Mouse (Mus musculus) intestine, embryonic 15.5 days (tissue): ENCODE measurements at regions not wholly inside any gene's neighbourhood (a gene's known extent, or its start where the extent isn't known, plus 50 kb on each side); places are given as distances from the start of the nearest gene placed in this dataset.

Experiments
- ATAC-seq: fragments of 200-750 bp; cut with Nextera tagmentation; 2 replicates; pipeline ENCODE4 v1.8.0; 2017; ENCODE audit warnings: moderate TSS enrichment, moderate library complexity
- H3K27ac ChIP-seq: fragments of 300-500 bp; sonication (generic); 2 replicates; pipeline ENCODE4 v1.5.1; 2015; ENCODE audit warnings: mild to moderate bottlenecking, inconsistent platforms
- H3K27me3 ChIP-seq: fragments of 300-500 bp; sonication (generic); replicated peaks from 2 replicates; pipeline ENCODE4 v1.6.1; 2015; ENCODE audit warnings: inconsistent platforms
- H3K36me3 ChIP-seq: fragments of 300-500 bp; sonication (generic); 2 replicates; pipeline ENCODE4 v1.6.1; 2015; ENCODE audit warnings: inconsistent platforms
- H3K4me1 ChIP-seq: fragments of 300-500 bp; sonication (generic); replicated peaks from 2 replicates; pipeline ENCODE4 v1.6.1; 2015; ENCODE audit warnings: inconsistent platforms
- H3K4me2 ChIP-seq: fragments of 300-500 bp; sonication (generic); replicated peaks from 2 replicates; pipeline ENCODE4 v1.6.1; 2015; ENCODE audit warnings: mild to moderate bottlenecking, inconsistent platforms
- H3K4me3 ChIP-seq: fragments of 300-500 bp; sonication (generic); replicated peaks from 2 replicates; pipeline ENCODE4 v1.5.1; 2015; ENCODE audit warnings: inconsistent platforms
- H3K9ac ChIP-seq: fragments of 300-500 bp; sonication (generic); 2 replicates; pipeline ENCODE4 v1.6.1; 2015; ENCODE audit warnings: inconsistent platforms
- H3K9me3 ChIP-seq: fragments of 300-500 bp; sonication (generic); 2 replicates; pipeline ENCODE4 v1.6.1; 2016; ENCODE audit warnings: inconsistent platforms
- WGBS: fragments of 180-500 bp; shearing (Covaris S2); methylation state at CpG from one replicate; pipeline ENCODE4 v1.1.7; 2015; 5-methylcytosine and 5-hydroxymethylcytosine counted together

- no peak overlapping the region for H3K27ac ChIP-seq
- WGBS = 76% methylated on average over 3 of the region's 3 CpGs
- no peaks in the 10 kb centered on the region for H3K27me3 ChIP-seq
- H3K36me3 ChIP-seq = no peaks in the 10 kb centered on the region
- no peak overlapping the region for H3K9ac ChIP-seq
- H3K4me3 ChIP-seq = no peak overlapping the region
- no peaks in the 10 kb centered on the region for H3K4me1 ChIP-seq
- H3K9me3 ChIP-seq = no peaks in the 10 kb centered on the region
- H3K4me2 ChIP-seq = no peak overlapping the region
- ATAC-seq = no peak
These were observed 343.3 kb upstream of the Ctso start for GRCm38 (mm10) chr3:81589109-81589508.

DNA sequence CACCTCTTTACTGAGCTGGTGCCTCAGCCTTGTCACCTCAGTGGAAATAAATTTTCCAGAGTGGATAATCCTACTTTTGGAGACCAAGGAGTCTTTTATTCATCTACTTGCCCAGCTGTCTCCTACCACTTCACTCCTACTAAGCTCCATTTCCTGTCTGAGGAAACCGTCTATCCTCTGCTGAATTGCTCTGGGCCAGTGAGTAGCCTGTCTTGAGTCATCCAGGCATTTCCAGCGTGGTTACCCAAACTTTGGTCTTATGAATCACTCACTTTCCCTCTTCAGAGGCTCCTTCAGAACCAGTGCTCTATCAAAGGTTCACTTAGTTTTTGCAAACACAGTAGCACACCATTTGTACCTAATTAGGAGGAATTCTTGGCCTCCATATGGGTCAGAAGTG, 303.2 kb upstream of the Ctso start:
- WGBS = 44% methylated on average over 2 of the region's 2 CpGs
- no peak for ATAC-seq
- no peak overlapping the region for H3K4me2 ChIP-seq

GRCm38 (mm10) chr3:81658490-81658889, 273.9 kb upstream of the Ctso start:
- Histone ChIP-seq H3K9me3 (no peaks in the 10 kb centered on the region), H3K36me3 (no peaks in the 10 kb centered on the region), H3K27me3 (no peaks in the 10 kb centered on the region), H3K4me2 (no peak overlapping the region), H3K4me1 (no peaks in the 10 kb centered on the region), H3K27ac (no peak overlapping the region), H3K9ac (no peak overlapping the region), H3K4me3 (no peak overlapping the region)
- WGBS = 45% methylated on average over 3 of the region's 3 CpGs
- no peak for ATAC-seq

More for the DNA sequence above, 303.2 kb upstream of the Ctso start:
- Histone ChIP-seq H3K36me3 (no peaks in the 10 kb centered on the region), H3K27me3 (no peaks in the 10 kb centered on the region), H3K4me3 (no peak overlapping the region), H3K4me1 (no peaks in the 10 kb centered on the region), H3K27ac (no peak overlapping the region), H3K9me3 (no peaks in the 10 kb centered on the region), H3K9ac (no peak overlapping the region)

DNA sequence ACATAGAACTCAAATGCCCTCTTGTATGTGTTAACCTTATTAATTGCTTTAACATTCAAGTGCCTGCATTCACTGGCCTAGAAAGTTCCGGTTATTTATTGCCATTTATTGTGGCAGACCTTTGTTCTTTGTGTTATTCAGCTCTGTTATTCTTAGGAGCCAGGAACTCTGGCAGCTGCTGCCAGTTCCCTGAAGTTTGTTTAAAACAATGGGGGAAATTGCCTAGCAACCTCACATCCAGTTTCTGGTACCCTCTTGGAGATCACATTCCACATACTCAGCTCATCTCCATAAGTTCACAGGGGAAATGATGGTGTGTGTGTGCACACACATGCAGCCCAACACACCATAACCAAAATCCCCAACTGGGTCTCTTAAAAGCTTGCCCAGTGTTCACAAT, 270.8 kb upstream of the Ctso start:
- Histone ChIP-seq H3K4me3 (no peak overlapping the region), H3K36me3 (no peaks in the 10 kb centered on the region), H3K9me3 (no peaks in the 10 kb centered on the region), H3K27ac (no peak overlapping the region), H3K4me2 (no peak overlapping the region), H3K4me1 (no peaks in the 10 kb centered on the region), H3K27me3 (no peaks in the 10 kb centered on the region), H3K9ac (no peak overlapping the region)
- WGBS = 16% methylated on average over 1 of the region's 1 CpGs
- peak; percentile 15; the same call in 1 of the 2 replicates for ATAC-seq

DNA sequence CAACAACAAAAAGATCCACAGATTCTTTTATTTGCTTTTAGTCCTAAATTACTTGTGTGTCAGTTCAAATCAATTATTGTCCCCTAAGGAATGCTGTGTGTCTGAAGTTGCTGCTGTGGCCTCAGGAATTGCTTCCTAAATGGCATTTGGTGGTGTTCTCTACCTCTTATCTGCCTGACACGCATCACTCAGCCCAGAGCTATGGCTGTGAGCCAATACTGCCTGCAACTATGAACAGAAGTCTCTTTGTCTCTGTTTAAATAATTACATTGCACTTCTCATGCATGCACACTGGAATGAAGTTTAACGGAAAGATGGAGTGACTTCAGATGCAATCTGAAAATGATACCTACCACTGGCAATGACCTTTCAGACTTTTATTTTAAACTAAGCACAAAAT, 266.1 kb upstream of the Ctso start:
- 65% methylated on average over 2 of the region's 2 CpGs for WGBS
- no peak overlapping the region for H3K9ac ChIP-seq
- no peaks in the 10 kb centered on the region for H3K9me3 ChIP-seq
- no peak for ATAC-seq
- H3K36me3 ChIP-seq = no peaks in the 10 kb centered on the region
- H3K27ac ChIP-seq = no peak overlapping the region
- H3K27me3 ChIP-seq = no peaks in the 10 kb centered on the region
- no peaks in the 10 kb centered on the region for H3K4me1 ChIP-seq
- no peak overlapping the region for H3K4me3 ChIP-seq
- no peak overlapping the region for H3K4me2 ChIP-seq

DNA sequence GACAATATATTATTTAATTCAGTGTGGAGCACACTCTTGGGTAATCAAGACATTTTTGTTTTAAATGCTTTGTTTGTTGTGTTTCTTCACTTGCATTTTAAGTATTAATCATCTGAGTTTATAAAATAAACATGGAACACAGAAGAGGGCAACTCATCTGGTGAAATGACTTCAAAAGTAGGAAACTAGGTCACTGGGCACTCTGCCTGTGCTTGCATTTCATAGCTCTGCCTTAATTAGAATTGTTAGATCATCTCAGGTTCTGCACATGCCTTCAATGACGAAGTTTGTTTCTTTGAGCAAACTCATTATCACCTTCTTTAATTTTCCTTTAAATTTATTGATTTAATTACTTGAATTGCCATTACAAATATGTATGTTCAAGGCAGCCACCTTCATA, 255.8 kb upstream of the Ctso start:
- no peaks in the 10 kb centered on the region for H3K36me3 ChIP-seq
- H3K27me3 ChIP-seq = no peaks in the 10 kb centered on the region
- H3K27ac ChIP-seq = no peak overlapping the region
- 83% methylated on average over 1 of the region's 1 CpGs for WGBS
- ATAC-seq = no peak
- no peak overlapping the region for H3K4me2 ChIP-seq
- no peaks in the 10 kb centered on the region for H3K9me3 ChIP-seq
- H3K9ac ChIP-seq = no peak overlapping the region
- no peak overlapping the region for H3K4me3 ChIP-seq
- H3K4me1 ChIP-seq = no peaks in the 10 kb centered on the region

DNA sequence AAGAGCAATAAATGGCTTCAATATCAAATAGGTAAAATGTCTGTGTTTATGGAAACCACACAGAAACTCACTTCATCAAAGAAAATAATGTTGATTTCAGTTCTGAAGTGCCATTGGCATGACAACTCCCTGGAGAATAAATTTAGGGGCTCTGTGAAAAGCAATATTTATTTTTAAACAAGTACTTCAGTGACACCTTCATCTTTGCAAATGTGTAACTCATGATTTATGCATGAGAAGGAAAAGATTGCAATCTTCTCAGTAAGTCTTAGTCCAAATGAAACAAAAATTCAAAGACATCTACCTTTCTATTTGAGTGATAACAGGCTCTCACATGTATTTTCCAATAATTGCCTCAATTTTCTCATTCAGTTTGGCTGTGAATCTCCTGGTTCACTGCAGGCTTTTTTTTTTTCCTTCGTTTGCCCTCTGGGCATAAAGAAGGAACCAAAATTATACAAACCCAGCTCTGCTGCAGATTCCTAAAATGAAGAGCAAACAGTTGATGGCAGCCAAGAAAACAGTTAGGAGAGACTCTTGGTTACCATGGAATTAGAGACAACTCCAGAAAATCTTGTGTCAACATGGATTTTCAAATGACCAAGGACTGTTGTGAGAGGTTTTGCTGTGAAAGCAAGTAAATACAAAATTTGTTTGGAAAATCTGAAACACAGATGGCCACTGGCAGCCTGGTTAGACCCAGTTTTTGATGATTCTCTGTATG, 230.3 kb upstream of the Ctso start:
- Histone ChIP-seq H3K4me1 (no peaks in the 10 kb centered on the region), H3K4me2 (no peak overlapping the region), H3K9ac (no peak overlapping the region), H3K9me3 (no peaks in the 10 kb centered on the region), H3K27ac (no peak overlapping the region), H3K4me3 (no peak overlapping the region), H3K27me3 (no peaks in the 10 kb centered on the region), H3K36me3 (no peaks in the 10 kb centered on the region)
- 19% methylated on average over 1 of the region's 1 CpGs for WGBS
- ATAC-seq = no peak

DNA sequence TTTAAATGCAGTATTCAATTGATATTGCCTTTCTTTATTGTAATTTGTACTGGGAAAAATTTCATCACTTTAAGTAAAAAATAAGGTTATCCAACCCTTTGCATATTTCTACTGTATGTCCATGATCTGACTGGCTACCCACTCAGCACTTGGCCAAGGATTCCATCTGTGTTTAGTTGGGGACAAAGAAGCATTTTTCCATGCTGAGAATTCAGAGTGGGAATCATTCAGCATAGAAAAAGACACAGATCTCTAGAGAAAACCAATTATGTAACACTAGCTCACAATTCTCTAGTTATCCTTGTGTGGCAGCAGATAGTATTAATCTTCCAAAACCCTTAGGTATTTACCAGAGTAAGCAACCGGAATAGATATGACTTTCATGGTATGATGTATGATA, 213.5 kb upstream of the Ctso start:
- Histone ChIP-seq H3K4me1 (no peaks in the 10 kb centered on the region), H3K9ac (no peak overlapping the region), H3K9me3 (no peaks in the 10 kb centered on the region), H3K36me3 (no peaks in the 10 kb centered on the region), H3K27me3 (no peaks in the 10 kb centered on the region), H3K4me3 (no peak overlapping the region), H3K4me2 (no peak overlapping the region), H3K27ac (no peak overlapping the region)
- WGBS = 89% methylated on average over 1 of the region's 1 CpGs
- no peak for ATAC-seq

DNA sequence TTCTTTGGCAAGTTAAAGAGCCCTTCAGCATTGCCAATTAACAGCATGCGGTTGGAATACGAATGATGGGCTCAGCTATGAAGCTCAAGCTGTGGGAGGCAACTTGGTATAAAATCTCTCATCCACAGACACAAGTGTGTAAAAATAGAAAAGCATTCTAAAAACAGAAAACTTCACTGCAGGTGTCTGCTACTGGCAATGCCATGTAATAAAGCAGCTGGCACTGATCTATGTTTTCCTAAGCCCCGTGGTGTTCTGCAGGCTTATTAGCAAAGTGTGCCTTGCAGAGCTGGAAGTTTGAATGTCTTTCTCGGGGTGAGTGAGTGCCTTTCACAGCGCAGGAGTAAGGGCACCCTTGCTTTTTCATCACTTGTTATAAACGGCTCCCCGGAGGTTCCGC, 196.9 kb upstream of the Ctso start:
- no peak overlapping the region for H3K27ac ChIP-seq
- no peak for ATAC-seq
- H3K36me3 ChIP-seq = no peaks in the 10 kb centered on the region
- no peaks in the 10 kb centered on the region for H3K9me3 ChIP-seq
- H3K4me3 ChIP-seq = no peak overlapping the region
- no peak overlapping the region for H3K9ac ChIP-seq
- no peaks in the 10 kb centered on the region for H3K27me3 ChIP-seq
- WGBS = 54% methylated on average over 8 of the region's 8 CpGs
- no peak overlapping the region for H3K4me2 ChIP-seq
- H3K4me1 ChIP-seq = no peaks in the 10 kb centered on the region

DNA sequence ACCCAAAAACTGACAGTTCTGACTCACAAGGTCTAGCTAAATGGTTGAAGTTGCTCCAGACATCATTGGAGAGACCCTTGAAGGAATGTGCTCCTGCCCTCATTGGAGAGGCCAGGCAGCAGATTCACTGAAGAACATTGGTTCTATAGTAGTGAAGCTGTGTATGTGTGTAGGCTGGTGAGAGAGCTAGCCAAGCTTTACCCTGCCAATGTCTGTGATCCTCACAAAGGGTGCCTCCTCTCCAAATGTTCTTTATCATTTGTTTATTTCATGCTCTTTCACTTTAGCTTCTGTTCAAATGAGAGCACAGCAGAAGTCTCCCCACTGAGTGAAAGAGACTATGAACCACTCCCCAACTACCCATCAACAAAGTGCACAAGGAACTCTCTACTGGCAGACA, 195.6 kb upstream of the Ctso start:
- H3K27ac ChIP-seq = no peak overlapping the region
- H3K4me2 ChIP-seq = no peak overlapping the region
- no peak overlapping the region for H3K9ac ChIP-seq
- H3K4me3 ChIP-seq = no peak overlapping the region
- H3K4me1 ChIP-seq = no peaks in the 10 kb centered on the region
- H3K9me3 ChIP-seq = no peaks in the 10 kb centered on the region
- H3K36me3 ChIP-seq = no peaks in the 10 kb centered on the region
- no peaks in the 10 kb centered on the region for H3K27me3 ChIP-seq
- ATAC-seq = no peak

DNA sequence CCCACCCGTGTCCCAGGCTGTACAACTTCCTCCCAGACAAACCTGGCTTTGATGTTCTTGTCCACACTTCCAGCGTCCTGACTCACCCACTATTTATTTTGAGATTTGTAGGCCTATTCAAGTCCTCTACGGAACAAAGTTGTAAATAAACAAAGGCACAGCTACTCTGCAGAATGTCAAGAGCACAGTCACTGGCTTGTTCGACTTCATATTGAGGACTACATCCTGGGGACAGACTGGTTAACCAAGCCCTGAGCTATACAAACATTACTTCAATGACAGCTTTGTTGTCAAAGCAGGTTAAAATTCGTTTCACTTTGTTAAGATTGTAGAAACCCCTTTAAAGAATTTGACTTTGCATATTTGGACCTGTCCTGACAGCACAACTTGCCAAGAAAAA, 190.3 kb upstream of the Ctso start:
- H3K4me3 ChIP-seq = no peak overlapping the region
- H3K27me3 ChIP-seq = no peaks in the 10 kb centered on the region
- H3K4me2 ChIP-seq = no peak overlapping the region
- no peak for ATAC-seq
- no peaks in the 10 kb centered on the region for H3K36me3 ChIP-seq
- no peaks in the 10 kb centered on the region for H3K9me3 ChIP-seq
- H3K27ac ChIP-seq = no peak overlapping the region
- WGBS = 13% methylated on average over 5 of the region's 5 CpGs
- H3K9ac ChIP-seq = no peak overlapping the region
- no peaks in the 10 kb centered on the region for H3K4me1 ChIP-seq

- WGBS = 79% methylated on average over 1 of the region's 1 CpGs
- no peak for ATAC-seq
These were observed 182.2 kb upstream of the Ctso start for GRCm38 (mm10) chr3:81750164-81750563.

GRCm38 (mm10) chr3:81752955-81753354, 179.4 kb upstream of the Ctso start:
- WGBS = 64% methylated on average over 4 of the region's 4 CpGs
- Histone ChIP-seq H3K27me3 (no peaks in the 10 kb centered on the region), H3K4me1 (no peaks in the 10 kb centered on the region), H3K4me2 (no peak overlapping the region), H3K27ac (no peak overlapping the region), H3K9me3 (no peaks in the 10 kb centered on the region), H3K4me3 (no peak overlapping the region), H3K36me3 (no peaks in the 10 kb centered on the region), H3K9ac (no peak overlapping the region)
- no peak for ATAC-seq

More at GRCm38 (mm10) chr3:81750164-81750563, 182.2 kb upstream of the Ctso start:
- H3K36me3 ChIP-seq = no peaks in the 10 kb centered on the region
- H3K4me2 ChIP-seq = no peak overlapping the region
- H3K27ac ChIP-seq = no peak overlapping the region
- no peaks in the 10 kb centered on the region for H3K27me3 ChIP-seq
- H3K4me3 ChIP-seq = no peak overlapping the region
- no peak overlapping the region for H3K9ac ChIP-seq
- no peaks in the 10 kb centered on the region for H3K4me1 ChIP-seq
- no peaks in the 10 kb centered on the region for H3K9me3 ChIP-seq
